Mouse (Mus musculus): ENCODE measurements around the gene Phlpp1. TPM values are rescaled to one million over a fixed set of nuclear protein-coding genes. Genes with fewer than 3 reads are reported as not detected.

Phlpp1 gene
- polyA plus RNA-seq, 1 experiment from 2014 or later: 10.7 TPM

DNA sequence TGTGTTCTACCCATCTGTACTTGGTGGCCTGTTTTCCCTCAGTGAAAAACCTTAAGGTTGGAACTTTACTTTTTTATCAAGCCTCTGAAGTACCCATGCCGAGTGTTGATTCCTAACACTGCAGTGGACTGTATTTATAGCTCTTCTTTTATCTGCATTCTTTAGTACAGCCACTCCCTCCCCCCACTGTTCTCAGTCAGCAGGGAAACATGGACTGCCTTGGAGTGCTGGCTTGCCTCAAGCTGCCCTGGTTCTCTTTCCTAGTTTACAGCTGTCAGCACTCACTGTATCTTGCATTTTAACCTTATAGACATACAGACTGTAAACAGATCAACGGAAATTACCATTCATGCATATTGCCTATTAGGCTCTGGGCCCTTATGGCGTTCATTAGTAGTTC lies 32.8 kb downstream of the Phlpp1 start:
- WGBS: 56% methylated on average over 3 of the region's 3 CpGs
- no peak for DNase-seq

DNA sequence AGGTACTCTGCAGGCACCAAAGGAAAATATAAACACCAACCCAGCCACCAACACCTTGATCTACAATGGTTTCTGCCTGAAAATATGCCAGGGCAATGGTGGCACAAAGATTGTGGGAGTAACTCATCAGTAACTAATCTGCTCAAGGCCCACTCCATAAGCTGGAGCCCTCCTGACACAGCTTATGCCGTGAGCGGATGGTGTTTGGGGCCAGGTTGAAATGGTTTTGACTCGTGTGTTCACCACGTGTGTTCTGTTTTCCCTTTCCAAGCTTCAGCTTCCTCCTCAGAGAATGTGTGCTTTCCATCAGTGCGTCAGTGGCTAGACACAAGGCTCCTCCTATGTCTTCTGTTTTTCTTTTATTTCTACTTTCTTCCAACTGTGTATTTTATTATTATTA lies 37.0 kb downstream of the Phlpp1 start:
- no peaks in the 10 kb centered on the region for H3K9me3 ChIP-seq (ENCODE audit: control insufficient read depth, low read length)
- no peaks in the 10 kb centered on the region for H3K36me3 ChIP-seq (ENCODE audit: control insufficient read depth, insufficient read depth, low read length)
- no peak for ATAC-seq (ENCODE audit: low FRiP score, low TSS enrichment)
- no peaks in the 10 kb centered on the region for H3K27me3 ChIP-seq (ENCODE audit: control insufficient read depth, insufficient read depth, low read length)
- H3K4me2 ChIP-seq (ENCODE audit: low read length): no peak overlapping the region
- no peak overlapping the region for H3K4me3 ChIP-seq (replicated peaks; ENCODE audit: low read depth, low read length)
- no peak for DNase-seq
- H3K27ac ChIP-seq (replicated peaks; ENCODE audit: low read depth, low read length): no peak overlapping the region
- no peak overlapping the region for H3K9ac ChIP-seq (replicated peaks; ENCODE audit: low read length)
- H3K4me1 ChIP-seq (ENCODE audit: control insufficient read depth, insufficient read depth, low read length): peaks cover 11% of the 10 kb centered on the region; the same call in 1 of the 2 replicates
- 79% methylated on average over 5 of the region's 5 CpGs for WGBS

More for the DNA sequence above, 32.8 kb downstream of the Phlpp1 start:
- H3K36me3 ChIP-seq (ENCODE audit: control insufficient read depth, insufficient read depth, low read length): no peaks in the 10 kb centered on the region
- H3K27me3 ChIP-seq (ENCODE audit: control insufficient read depth, insufficient read depth, low read length): no peaks in the 10 kb centered on the region
- no peak overlapping the region for H3K4me3 ChIP-seq (replicated peaks; ENCODE audit: low read depth, low read length)
- no peak overlapping the region for H3K27ac ChIP-seq (replicated peaks; ENCODE audit: low read depth, low read length)
- no peak overlapping the region for H3K4me2 ChIP-seq (ENCODE audit: low read length)
- peaks cover 20% of the 10 kb centered on the region for H3K4me1 ChIP-seq (ENCODE audit: control insufficient read depth, insufficient read depth, low read length)
- H3K9ac ChIP-seq (replicated peaks; ENCODE audit: low read length): no peak overlapping the region
- no peak for ATAC-seq (ENCODE audit: low FRiP score, low TSS enrichment)
- H3K9me3 ChIP-seq (ENCODE audit: control insufficient read depth, low read length): no peaks in the 10 kb centered on the region

DNA sequence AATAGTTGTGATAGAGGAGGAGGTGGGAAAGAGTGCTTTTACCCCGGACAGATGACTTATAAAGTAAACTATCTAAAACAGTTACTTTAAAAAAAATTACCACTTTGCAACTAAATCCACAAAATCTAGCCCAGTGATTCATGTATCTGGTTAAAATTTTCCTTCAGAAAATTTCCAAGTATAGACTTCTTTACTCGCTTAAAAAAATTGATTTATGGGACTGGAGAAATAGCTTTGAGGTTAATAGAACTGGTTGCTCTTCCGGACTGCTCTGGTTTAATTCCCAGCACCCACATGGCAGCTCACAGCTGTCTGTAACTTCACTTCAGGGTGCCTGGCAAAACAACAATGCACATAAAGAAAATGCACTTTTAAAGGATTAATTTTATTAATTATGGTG lies 38.9 kb downstream of the Phlpp1 start:
- no peak for ATAC-seq (ENCODE audit: low FRiP score, low TSS enrichment)

DNA sequence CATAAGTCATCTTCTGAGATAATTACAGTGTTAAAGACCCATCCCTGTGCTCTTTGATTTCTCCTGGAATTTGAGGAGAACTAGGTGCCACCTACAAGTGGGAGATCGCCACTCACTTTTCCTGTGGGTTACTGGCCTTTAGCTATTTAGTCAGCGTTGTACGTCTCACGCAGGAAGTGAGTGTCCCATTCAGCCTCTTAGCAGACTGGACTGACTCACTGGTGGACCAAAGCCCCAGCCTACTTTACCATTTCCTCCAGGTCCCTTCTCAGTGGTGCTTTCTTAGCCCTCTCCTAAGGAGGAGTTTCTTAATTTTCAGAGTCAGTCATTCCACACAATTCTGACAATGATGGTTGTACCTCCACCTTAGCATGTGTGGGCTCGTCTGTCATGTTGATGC lies 39.6 kb downstream of the Phlpp1 start:
- Histone ChIP-seq H3K4me2 (ENCODE audit: low read length) (no peak overlapping the region), H3K36me3 (ENCODE audit: control insufficient read depth, insufficient read depth, low read length) (no peaks in the 10 kb centered on the region), H3K27me3 (ENCODE audit: control insufficient read depth, insufficient read depth, low read length) (no peaks in the 10 kb centered on the region), H3K4me3 (replicated peaks; ENCODE audit: low read depth, low read length) (no peak overlapping the region), H3K4me1 (ENCODE audit: control insufficient read depth, insufficient read depth, low read length) (0 out of 2 replicates have a peak, but pooled peaks cover 4% of the 10 kb centered on the region), H3K9ac (replicated peaks; ENCODE audit: low read length) (no peak overlapping the region), H3K9me3 (ENCODE audit: control insufficient read depth, low read length) (no peaks in the 10 kb centered on the region), H3K27ac (replicated peaks; ENCODE audit: low read depth, low read length) (no peak overlapping the region)
- 93% methylated on average over 5 of the region's 5 CpGs for WGBS
- ATAC-seq (ENCODE audit: low FRiP score, low TSS enrichment): no peak
- DNase-seq: no peak

More for the DNA sequence above, 38.9 kb downstream of the Phlpp1 start:
- no peak overlapping the region for H3K9ac ChIP-seq (replicated peaks; ENCODE audit: low read length)
- H3K4me2 ChIP-seq (ENCODE audit: low read length): no peak overlapping the region
- H3K9me3 ChIP-seq (ENCODE audit: control insufficient read depth, low read length): no peaks in the 10 kb centered on the region
- H3K27ac ChIP-seq (replicated peaks; ENCODE audit: low read depth, low read length): no peak overlapping the region
- no peaks in the 10 kb centered on the region for H3K36me3 ChIP-seq (ENCODE audit: control insufficient read depth, insufficient read depth, low read length)
- DNase-seq: no peak
- H3K27me3 ChIP-seq (ENCODE audit: control insufficient read depth, insufficient read depth, low read length): no peaks in the 10 kb centered on the region
- H3K4me3 ChIP-seq (replicated peaks; ENCODE audit: low read depth, low read length): no peak overlapping the region
- H3K4me1 ChIP-seq (ENCODE audit: control insufficient read depth, insufficient read depth, low read length): 0 out of 2 replicates have a peak, but pooled peaks cover 4% of the 10 kb centered on the region
- WGBS: 92% methylated on average over 3 of the region's 3 CpGs

DNA sequence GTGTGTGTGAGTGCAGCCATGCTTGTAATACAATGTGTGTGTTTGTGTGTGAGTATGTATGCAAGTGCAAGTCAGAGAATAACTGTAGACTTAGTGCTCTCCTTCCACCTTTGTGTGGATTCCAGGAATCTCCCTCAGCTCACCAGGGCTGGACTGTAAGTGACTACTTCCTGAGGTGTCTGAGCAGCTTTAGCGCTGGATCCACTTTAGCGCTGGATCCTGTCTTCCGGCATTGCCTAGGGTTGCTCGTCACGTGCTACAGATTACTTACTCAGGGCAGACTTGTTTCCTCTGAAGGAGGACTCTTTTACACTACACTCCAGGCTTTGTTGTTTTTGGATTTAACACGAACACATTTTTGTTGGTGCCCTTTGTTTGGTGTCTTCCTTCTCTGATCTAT lies 48.9 kb downstream of the Phlpp1 start:
- Histone ChIP-seq H3K4me3 (replicated peaks; ENCODE audit: low read depth, low read length) (no peak overlapping the region), H3K27ac (replicated peaks; ENCODE audit: low read depth, low read length) (no peak overlapping the region), H3K9ac (replicated peaks; ENCODE audit: low read length) (no peak overlapping the region), H3K9me3 (ENCODE audit: control insufficient read depth, low read length) (0 out of 2 replicates have a peak, but pooled peaks cover 4% of the 10 kb centered on the region), H3K4me1 (ENCODE audit: control insufficient read depth, insufficient read depth, low read length) (peaks cover 4% of the 10 kb centered on the region; the same call in 1 of the 2 replicates), H3K27me3 (ENCODE audit: control insufficient read depth, insufficient read depth, low read length) (no peaks in the 10 kb centered on the region), H3K4me2 (ENCODE audit: low read length) (no peak overlapping the region), H3K36me3 (ENCODE audit: control insufficient read depth, insufficient read depth, low read length) (no peaks in the 10 kb centered on the region)
- DNase-seq (no peak), ATAC-seq (ENCODE audit: low FRiP score, low TSS enrichment) (no peak)
- WGBS: 77% methylated on average over 6 of the region's 6 CpGs

DNA sequence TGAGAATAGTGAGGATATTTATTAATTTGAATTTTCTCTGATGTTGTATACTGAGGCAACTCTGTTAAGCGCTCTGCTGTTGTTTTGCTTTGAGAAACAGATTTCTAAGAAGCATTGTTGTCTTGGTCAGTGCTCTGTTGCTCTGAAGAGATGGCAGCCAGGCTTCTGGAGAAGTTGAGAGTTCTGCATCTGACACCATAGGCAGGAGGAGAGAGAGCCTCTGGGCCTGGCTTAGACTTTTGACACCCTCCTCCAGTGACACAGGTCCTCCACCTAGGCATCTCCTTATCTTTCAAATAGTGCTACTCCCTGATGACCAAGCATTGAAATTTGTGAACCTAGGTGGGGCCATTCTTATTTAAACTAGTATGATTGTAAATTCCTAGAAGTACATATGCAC lies 49.8 kb downstream of the Phlpp1 start:
- ATAC-seq (ENCODE audit: low FRiP score, low TSS enrichment) (no peak), DNase-seq (no peak)
- Histone ChIP-seq H3K4me3 (replicated peaks; ENCODE audit: low read depth, low read length) (no peak overlapping the region), H3K4me1 (ENCODE audit: control insufficient read depth, insufficient read depth, low read length) (peaks cover 4% of the 10 kb centered on the region; the same call in 1 of the 2 replicates), H3K9me3 (ENCODE audit: control insufficient read depth, low read length) (0 out of 2 replicates have a peak, but pooled peaks cover 4% of the 10 kb centered on the region), H3K27ac (replicated peaks; ENCODE audit: low read depth, low read length) (no peak overlapping the region), H3K27me3 (ENCODE audit: control insufficient read depth, insufficient read depth, low read length) (no peaks in the 10 kb centered on the region), H3K9ac (replicated peaks; ENCODE audit: low read length) (no peak overlapping the region), H3K4me2 (ENCODE audit: low read length) (no peak overlapping the region), H3K36me3 (ENCODE audit: control insufficient read depth, insufficient read depth, low read length) (no peaks in the 10 kb centered on the region)
- 86% methylated on average over 1 of the region's 1 CpGs for WGBS

DNA sequence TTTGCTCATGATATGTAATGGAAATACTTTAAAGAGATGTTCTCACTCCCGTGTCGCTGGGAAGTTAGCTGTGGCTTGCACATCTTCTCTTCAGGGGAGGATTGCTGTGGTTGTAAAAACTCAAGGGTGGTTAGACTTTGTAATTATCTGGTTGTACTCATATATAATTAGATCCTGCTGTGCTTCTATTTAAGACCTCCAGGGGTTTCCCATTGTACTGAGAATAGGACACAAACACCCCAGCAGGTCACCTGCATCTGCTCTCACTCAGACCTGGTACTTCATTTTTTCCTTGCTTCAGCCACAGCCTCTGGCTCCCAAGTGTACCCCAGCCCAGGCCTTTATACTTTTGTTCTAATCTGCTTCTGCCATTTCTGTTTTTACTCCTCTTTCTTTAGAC lies 50.4 kb downstream of the Phlpp1 start:
- no peak for ATAC-seq (ENCODE audit: low FRiP score, low TSS enrichment)
- H3K27ac ChIP-seq (replicated peaks; ENCODE audit: low read depth, low read length): no peak overlapping the region; the same call in 1 of the 2 replicates
- H3K4me3 ChIP-seq (replicated peaks; ENCODE audit: low read depth, low read length): no peak overlapping the region
- no peak overlapping the region for H3K9ac ChIP-seq (replicated peaks; ENCODE audit: low read length)
- H3K9me3 ChIP-seq (ENCODE audit: control insufficient read depth, low read length): 0 out of 2 replicates have a peak, but pooled peaks cover 4% of the 10 kb centered on the region
- H3K4me2 ChIP-seq (ENCODE audit: low read length): no peak overlapping the region
- 12% methylated on average over 2 of the region's 2 CpGs for WGBS
- no peaks in the 10 kb centered on the region for H3K36me3 ChIP-seq (ENCODE audit: control insufficient read depth, insufficient read depth, low read length)
- peaks cover 4% of the 10 kb centered on the region; the same call in 1 of the 2 replicates for H3K4me1 ChIP-seq (ENCODE audit: control insufficient read depth, insufficient read depth, low read length)
- H3K27me3 ChIP-seq (ENCODE audit: control insufficient read depth, insufficient read depth, low read length): no peaks in the 10 kb centered on the region
- DNase-seq: no peak

DNA sequence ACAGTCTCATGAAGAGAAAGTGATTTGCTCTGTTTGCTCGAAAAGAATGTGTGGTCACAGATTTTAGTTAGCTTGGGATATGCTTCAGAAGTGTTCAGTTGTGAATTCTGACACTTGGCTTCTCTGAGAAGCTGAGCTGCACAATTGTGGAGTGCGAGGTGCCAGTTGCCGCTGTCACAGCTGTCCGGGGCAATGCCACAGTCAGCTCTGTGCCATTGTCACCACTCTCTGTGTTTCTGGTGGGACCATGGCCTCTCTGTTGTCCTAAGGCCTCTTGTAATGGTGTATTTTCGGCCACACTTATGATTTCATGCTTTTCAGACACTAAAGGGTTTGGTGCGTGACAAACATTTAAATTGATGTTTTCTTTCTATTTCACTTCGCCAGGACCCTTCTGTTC lies 55.1 kb downstream of the Phlpp1 start:
- H3K9me3 ChIP-seq (ENCODE audit: control insufficient read depth, low read length): 0 out of 2 replicates have a peak, but pooled peaks cover 4% of the 10 kb centered on the region
- WGBS: 53% methylated on average over 7 of the region's 7 CpGs
- H3K9ac ChIP-seq (replicated peaks; ENCODE audit: low read length): no peak overlapping the region
- no peaks in the 10 kb centered on the region for H3K27me3 ChIP-seq (ENCODE audit: control insufficient read depth, insufficient read depth, low read length)
- H3K4me2 ChIP-seq (ENCODE audit: low read length): no peak overlapping the region
- no peak for DNase-seq
- no peak for ATAC-seq (ENCODE audit: low FRiP score, low TSS enrichment)
- H3K27ac ChIP-seq (replicated peaks; ENCODE audit: low read depth, low read length): no peak overlapping the region
- peaks cover 4% of the 10 kb centered on the region; the same call in 1 of the 2 replicates for H3K4me1 ChIP-seq (ENCODE audit: control insufficient read depth, insufficient read depth, low read length)
- no peaks in the 10 kb centered on the region for H3K36me3 ChIP-seq (ENCODE audit: control insufficient read depth, insufficient read depth, low read length)
- no peak overlapping the region for H3K4me3 ChIP-seq (replicated peaks; ENCODE audit: low read depth, low read length)

DNA sequence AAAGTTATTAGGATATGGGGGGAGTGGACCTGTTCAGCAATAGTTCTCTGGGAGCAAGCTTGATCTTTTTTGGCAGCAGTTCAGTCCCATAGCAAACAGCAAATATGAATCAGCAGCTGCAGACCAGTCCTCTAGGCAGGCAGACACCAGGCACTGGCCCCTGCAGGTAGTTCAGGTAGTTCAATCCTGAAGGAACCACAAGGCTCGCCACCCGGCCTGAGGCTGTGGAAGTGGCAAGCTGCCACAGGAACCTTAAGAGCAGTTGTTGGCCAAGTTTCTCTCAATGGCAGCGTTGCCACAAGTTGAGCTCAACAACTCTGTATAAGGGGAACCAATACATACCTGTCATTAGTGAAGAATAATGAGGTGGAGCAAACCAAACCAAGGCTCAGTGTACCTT lies 58.8 kb downstream of the Phlpp1 start:
- Histone ChIP-seq H3K27me3 (ENCODE audit: control insufficient read depth, insufficient read depth, low read length) (no peaks in the 10 kb centered on the region), H3K27ac (replicated peaks; ENCODE audit: low read depth, low read length) (no peak overlapping the region), H3K4me3 (replicated peaks; ENCODE audit: low read depth, low read length) (no peak overlapping the region), H3K36me3 (ENCODE audit: control insufficient read depth, insufficient read depth, low read length) (no peaks in the 10 kb centered on the region), H3K9ac (replicated peaks; ENCODE audit: low read length) (no peak overlapping the region), H3K4me1 (ENCODE audit: control insufficient read depth, insufficient read depth, low read length) (no peaks in the 10 kb centered on the region), H3K9me3 (ENCODE audit: control insufficient read depth, low read length) (no peaks in the 10 kb centered on the region), H3K4me2 (ENCODE audit: low read length) (no peak overlapping the region)
- 96% methylated on average over 3 of the region's 3 CpGs for WGBS
- ATAC-seq (ENCODE audit: low FRiP score, low TSS enrichment) (no peak), DNase-seq (no peak)
